Mouse (Mus musculus) midbrain, embryonic 13.5 days (tissue): Measurements from ENCODE around the gene Cdca5. TPM values are rescaled to one million over a fixed set of nuclear protein-coding genes. Genes with fewer than 3 reads are reported as not detected.
"Not testable (repeated sequence)": the region's sequence is repeated elsewhere in the genome, so short reads cannot be mapped to it uniquely, and the experiment has no call there.

Source experiments
- ATAC-seq: fragments of 200-750 bp; cut with Nextera tagmentation; 2 replicates; pipeline ENCODE4 v1.8.0; 2017; ENCODE audit warnings: mild to moderate bottlenecking, moderate TSS enrichment, moderate library complexity
- H3K27ac ChIP-seq: fragments of 300-500 bp; sonication (generic); 2 replicates; pipeline ENCODE4 v1.5.1; 2015; ENCODE audit warnings: inconsistent platforms, mild to moderate bottlenecking, moderate library complexity
- H3K27me3 ChIP-seq: fragments of 300-500 bp; sonication (generic); 2 replicates; pipeline ENCODE4 v1.6.1; 2015; ENCODE audit warnings: mild to moderate bottlenecking, inconsistent platforms
- H3K36me3 ChIP-seq: fragments of 300-500 bp; sonication (generic); 2 replicates; pipeline ENCODE4 v1.6.1; 2015; ENCODE audit warnings: mild to moderate bottlenecking, inconsistent platforms
- H3K4me1 ChIP-seq: fragments of 300-500 bp; sonication (generic); replicated peaks from 2 replicates; pipeline ENCODE4 v1.6.1; 2015; ENCODE audit warnings: inconsistent platforms
- H3K4me2 ChIP-seq: fragments of 300-500 bp; sonication (generic); replicated peaks from 2 replicates; pipeline ENCODE4 v1.6.1; 2015; ENCODE audit warnings: moderate library complexity, mild to moderate bottlenecking, inconsistent platforms
- H3K4me3 ChIP-seq: fragments of 300-500 bp; sonication (generic); replicated peaks from 2 replicates; pipeline ENCODE4 v1.5.1; 2015; ENCODE audit warnings: mild to moderate bottlenecking, inconsistent platforms
- H3K9ac ChIP-seq: fragments of 300-500 bp; sonication (generic); replicated peaks from 2 replicates; pipeline ENCODE4 v1.6.1; 2015; ENCODE audit warnings: mild to moderate bottlenecking, inconsistent platforms
- H3K9me3 ChIP-seq: fragments of 300-500 bp; sonication (generic); 2 replicates; pipeline ENCODE4 v1.6.1; 2016; ENCODE audit warnings: mild to moderate bottlenecking, inconsistent platforms
- WGBS: fragments of 180-500 bp; shearing (Covaris S2); methylation state at CpG from one replicate; pipeline ENCODE4 v1.1.7; 2015; 5-methylcytosine and 5-hydroxymethylcytosine counted together
- polyA plus RNA-seq: library from polyadenylated mRNA; unstranded; fragments of >200 nt; fragmentation: Nextera tagmentation; extraction: Ambion mirVana; gene quantifications from 2 replicates; pipeline ENCODE4 v1.2.1, GENCODE M21; 2015

Gene Cdca5
- 19.1 and 19.3 TPM in 2 replicates for polyA plus RNA-seq

DNA sequence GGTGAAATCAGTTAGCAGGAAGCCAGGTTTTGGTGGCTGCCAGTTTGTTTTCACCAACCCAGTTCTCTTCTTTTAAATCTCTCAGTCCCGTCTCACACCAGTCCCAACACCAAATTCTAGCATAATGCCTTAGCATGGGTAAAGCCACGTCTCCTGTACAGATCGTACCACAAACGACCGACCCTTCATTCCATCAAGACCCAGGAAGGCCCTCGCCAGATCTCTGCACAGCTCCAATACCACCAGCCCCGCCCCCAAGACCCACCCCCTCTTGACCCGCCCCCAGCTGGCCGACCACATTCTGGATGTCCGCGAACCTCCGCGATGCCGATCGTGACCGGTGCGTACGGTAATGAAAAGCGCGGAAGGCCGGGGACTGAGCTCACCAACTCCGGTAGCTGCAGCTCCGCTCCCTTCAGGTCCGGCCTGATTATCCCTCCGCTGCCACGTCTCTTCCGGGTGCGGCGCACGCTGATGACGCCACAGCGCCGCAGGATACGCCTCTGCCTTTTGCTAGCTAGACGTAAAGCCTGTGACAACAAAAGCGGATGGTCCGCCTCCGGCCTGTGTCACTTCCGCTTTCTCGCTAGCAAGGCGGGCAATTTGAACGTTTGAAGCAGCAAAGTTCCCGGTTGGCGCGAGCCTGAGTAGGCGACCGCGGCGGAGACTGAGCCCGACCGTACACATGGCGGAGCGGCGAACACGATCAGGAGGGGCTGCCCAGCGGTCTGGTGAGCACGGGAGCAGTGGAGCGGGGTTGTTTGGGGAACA, at the start of gene Cdca5, which contains the start of gene Zfpl1:
TSS of gene Cdca5 (plus strand) at position 506 of the 771 bp plus-strand sequence.
TSS of gene Zfpl1 (minus strand) at position 479 of the 771 bp plus-strand sequence.
- WGBS = under 1% methylated on average over 58 of the region's 58 CpGs

DNA sequence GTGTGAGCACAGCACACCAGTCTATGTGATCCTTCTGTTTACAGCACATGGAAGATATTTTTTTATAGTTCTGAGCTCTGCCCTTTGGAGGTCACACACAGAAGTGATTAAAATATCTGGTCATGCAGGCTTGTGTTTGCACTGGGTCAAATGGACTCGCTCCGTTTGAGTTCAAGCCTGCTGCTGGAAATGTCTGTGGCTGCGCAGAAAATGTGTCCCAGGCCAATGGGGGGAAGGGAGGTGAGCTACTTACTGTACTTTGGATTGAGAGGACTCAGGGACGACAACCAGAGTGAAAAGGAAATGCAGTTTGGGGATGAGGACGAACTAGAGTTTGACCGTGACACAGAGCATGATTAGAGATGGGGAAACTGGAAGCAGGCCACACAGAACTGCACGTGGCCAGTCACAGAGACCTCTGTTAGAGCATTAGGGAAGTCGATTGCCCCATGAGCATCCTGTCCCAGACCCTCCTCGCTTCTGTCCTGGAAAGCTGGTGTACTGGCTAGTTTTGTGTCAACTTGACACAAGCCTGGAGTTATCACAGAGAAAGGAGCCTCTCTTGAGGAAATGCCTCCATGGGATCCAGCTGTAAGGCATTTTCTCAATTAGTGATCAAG, 48.7 kb upstream of the Cdca5 start:
- WGBS = 83% methylated on average over 9 of the region's 9 CpGs
- no peak for ATAC-seq
- H3K27ac ChIP-seq = no peak overlapping the region
- H3K4me2 ChIP-seq = no peak overlapping the region
- H3K4me3 ChIP-seq = no peak overlapping the region
- no peaks in the 10 kb centered on the region for H3K36me3 ChIP-seq
- H3K9ac ChIP-seq = no peak overlapping the region
- no peaks in the 10 kb centered on the region for H3K9me3 ChIP-seq
- H3K4me1 ChIP-seq = no peaks in the 10 kb centered on the region
- H3K27me3 ChIP-seq = no peaks in the 10 kb centered on the region

More for the DNA sequence above, at the start of gene Cdca5, which contains the start of gene Zfpl1:
- ATAC-seq = peak; percentile 92
- peak within 1 kb of the TSS; percentile 96 for H3K4me2 ChIP-seq
- H3K4me1 ChIP-seq = peaks cover 25% of the 10 kb centered on the region
- peaks cover 28% of the 10 kb centered on the region for H3K36me3 ChIP-seq
- H3K4me3 ChIP-seq = peak within 1 kb of the TSS; percentile 76
- H3K27me3 ChIP-seq = no peaks in the 10 kb centered on the region
- H3K9ac ChIP-seq = peak within 1 kb of the TSS; percentile 78
- peak within 1 kb of the TSS; percentile 47 for H3K27ac ChIP-seq
- no peaks in the 10 kb centered on the region for H3K9me3 ChIP-seq

DNA sequence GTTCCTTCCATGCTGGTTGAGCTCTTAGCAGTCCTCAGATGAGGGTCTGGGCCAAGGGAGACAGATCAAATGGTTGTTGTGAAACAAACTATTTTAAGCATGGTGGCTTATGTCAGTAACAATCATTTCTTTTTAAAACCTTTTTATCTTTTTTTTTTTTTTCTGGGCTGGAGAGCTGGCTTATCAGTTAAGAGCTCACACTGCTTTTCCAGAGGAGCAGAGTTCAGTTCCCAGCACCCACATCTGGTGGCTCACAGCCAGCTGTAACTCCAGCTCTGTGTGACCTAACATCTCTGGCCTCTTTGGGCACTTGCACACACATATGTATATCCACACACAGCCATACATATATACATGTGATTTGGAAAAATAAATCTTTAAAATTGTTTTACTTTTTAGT, 47.1 kb upstream of the Cdca5 start:
- H3K9me3 ChIP-seq = no peaks in the 10 kb centered on the region
- no peak overlapping the region for H3K4me3 ChIP-seq
- H3K36me3 ChIP-seq = no peaks in the 10 kb centered on the region
- H3K27me3 ChIP-seq = no peaks in the 10 kb centered on the region
- no peak overlapping the region for H3K4me2 ChIP-seq
- ATAC-seq = no peak
- no peak overlapping the region for H3K27ac ChIP-seq
- H3K4me1 ChIP-seq = peaks cover 2% of the 10 kb centered on the region; the same call in 1 of the 2 replicates
- H3K9ac ChIP-seq = no peak overlapping the region

DNA sequence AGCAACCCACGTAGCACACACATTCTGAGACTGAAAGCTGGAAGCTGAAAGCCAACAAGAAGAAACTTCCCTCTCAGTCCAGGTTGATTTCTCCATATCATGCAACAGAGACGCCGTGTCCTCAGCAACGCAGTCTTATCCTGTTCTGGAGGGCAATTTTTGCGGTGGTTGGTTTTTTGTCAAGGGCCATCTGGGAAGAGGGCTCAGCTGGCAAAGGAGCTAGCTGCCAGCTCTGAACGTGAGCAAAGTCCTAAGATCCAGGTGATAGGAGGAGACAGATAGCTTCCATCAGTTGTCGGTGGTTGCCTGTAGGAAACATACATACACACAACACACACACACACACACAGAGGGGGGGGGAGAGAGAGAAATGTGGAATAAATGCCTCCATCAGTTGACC, 46.5 kb upstream of the Cdca5 start:
- Histone ChIP-seq H3K9ac (no peak overlapping the region), H3K27ac (no peak overlapping the region), H3K4me2 (no peak overlapping the region), H3K9me3 (no peaks in the 10 kb centered on the region), H3K4me3 (no peak overlapping the region), H3K36me3 (no peaks in the 10 kb centered on the region), H3K4me1 (peaks cover 2% of the 10 kb centered on the region; the same call in 1 of the 2 replicates), H3K27me3 (no peaks in the 10 kb centered on the region)
- 87% methylated on average over 7 of the region's 7 CpGs for WGBS
- ATAC-seq = no peak

DNA sequence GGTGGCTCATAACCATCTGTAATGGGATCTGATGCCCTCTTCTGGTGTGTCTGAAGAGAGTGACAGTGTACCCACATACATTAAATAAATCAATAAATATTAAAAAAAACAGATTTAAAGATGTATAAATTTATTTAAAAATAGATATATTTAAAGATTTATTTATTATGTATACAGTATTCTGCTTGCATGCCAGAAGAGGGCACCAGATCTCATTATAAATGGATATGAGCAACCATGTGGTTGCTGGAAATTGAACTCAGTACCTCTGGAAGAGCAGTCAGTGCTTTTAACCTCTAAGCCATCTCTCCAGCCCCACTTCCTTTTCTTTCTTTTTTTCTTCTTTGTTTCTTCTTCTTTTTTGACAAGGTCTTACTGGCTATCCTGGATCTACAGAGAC, 44.8 kb upstream of the Cdca5 start:
- no peak for ATAC-seq

DNA sequence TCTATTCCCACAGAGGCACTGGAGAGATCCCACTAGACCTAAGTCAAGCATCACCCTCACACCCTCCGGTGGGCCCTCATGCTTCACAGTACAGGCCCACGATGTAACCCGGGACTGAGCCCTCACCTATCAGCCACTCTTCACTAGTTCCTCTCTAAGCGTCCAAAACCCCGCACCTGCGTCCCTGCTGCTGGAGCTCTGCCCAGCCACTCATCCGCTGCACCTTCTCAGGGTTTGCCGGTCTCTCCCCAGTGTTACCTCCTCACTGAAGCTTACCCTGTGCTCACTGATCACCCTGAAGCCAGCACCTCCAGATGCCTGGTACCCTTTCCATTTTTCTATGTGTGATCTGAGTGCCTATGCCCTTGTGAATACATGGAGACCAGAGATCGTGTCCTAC, 42.5 kb upstream of the Cdca5 start:
- no peak for ATAC-seq
- no peak overlapping the region for H3K4me2 ChIP-seq
- H3K9me3 ChIP-seq = no peaks in the 10 kb centered on the region
- no peaks in the 10 kb centered on the region for H3K36me3 ChIP-seq
- H3K4me1 ChIP-seq = peaks cover 12% of the 10 kb centered on the region
- no peak overlapping the region for H3K4me3 ChIP-seq
- WGBS = 82% methylated on average over 9 of the region's 9 CpGs
- H3K27me3 ChIP-seq = no peaks in the 10 kb centered on the region
- H3K27ac ChIP-seq = no peak overlapping the region
- no peak overlapping the region for H3K9ac ChIP-seq

More for the DNA sequence above, 44.8 kb upstream of the Cdca5 start:
- Histone ChIP-seq H3K9me3 (no peaks in the 10 kb centered on the region), H3K4me2 (no peak overlapping the region), H3K36me3 (no peaks in the 10 kb centered on the region), H3K4me1 (peaks cover 4% of the 10 kb centered on the region), H3K4me3 (no peak overlapping the region), H3K9ac (no peak overlapping the region), H3K27ac (no peak overlapping the region), H3K27me3 (no peaks in the 10 kb centered on the region)

DNA sequence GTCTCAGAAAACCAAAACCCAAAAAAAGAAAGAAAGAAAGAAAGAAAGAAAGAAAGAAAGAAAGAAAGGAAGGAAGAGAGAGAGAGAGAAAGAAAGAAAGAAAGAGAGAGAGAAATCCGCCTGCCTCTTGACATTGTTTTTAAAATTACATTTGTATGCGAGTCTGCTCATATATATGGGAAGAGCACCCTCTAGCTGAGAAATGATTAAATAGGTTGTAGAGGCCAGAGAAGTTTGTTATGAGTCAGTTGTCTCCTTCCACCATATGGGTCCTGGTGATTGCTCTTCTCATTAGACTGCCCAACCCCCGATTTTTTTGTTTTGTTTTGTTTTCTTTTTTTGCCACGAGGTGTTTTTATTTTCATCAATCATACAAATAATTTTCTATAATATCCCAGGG, 40.7 kb upstream of the Cdca5 start:
- H3K27ac ChIP-seq, H3K4me3 ChIP-seq, H3K9ac ChIP-seq, H3K27me3 ChIP-seq, ATAC-seq, H3K4me2 ChIP-seq, H3K9me3 ChIP-seq: not testable (repeated sequence)
- Histone ChIP-seq H3K4me1 (peaks cover 30% of the 10 kb centered on the region), H3K36me3 (peaks cover 10% of the 10 kb centered on the region)
- WGBS = 74% methylated on average over 4 of the region's 4 CpGs

DNA sequence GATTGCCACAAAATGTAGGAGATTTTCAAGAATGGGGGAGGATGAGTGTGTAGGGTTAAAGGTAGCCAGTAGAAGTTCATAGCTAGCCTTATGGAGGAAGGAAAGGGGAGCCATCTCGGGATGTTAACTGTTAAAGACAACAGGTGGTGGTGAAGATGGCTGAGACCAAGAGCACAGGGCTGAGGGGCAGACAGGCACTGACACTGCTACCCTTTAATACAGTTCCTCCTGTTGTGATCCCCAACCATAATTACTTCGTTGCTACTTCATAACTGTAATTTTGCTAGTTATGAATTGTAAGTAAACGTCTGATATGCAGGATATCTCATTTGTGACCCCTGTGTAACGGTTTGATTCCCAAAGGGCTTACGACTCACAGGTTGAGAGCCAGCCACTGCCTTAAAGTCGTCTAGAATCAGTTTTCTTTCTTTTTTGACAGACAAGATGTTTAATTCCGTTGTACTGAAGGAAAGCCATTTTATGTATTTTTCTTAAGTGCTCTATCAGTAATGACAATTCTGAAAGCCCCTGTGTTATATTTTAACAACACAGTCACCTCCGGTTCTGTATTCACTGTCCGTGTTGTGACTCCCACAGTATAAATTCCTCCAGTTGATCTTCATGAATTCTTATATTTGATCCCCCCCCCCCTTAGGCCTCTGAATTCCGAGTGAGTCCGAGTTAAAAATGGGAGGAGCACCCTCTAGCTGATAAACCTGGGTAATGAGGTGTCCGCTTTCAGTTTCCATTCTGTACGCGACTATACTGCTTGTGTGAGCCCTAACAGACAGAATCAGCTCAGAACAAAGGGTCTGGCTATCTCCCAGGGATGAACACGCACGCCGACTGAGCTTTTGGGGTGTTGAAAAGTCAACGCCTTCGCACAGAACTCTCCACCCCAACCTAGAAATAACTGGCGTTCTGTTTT, 39.2 kb upstream of the Cdca5 start:
- Histone ChIP-seq H3K9me3 (no peaks in the 10 kb centered on the region), H3K36me3 (peaks cover 26% of the 10 kb centered on the region), H3K4me1 (peaks cover 32% of the 10 kb centered on the region), H3K27ac (peak overlapping the region; percentile 99), H3K27me3 (no peaks in the 10 kb centered on the region), H3K9ac (peak overlapping the region; percentile 75), H3K4me2 (peak overlapping the region; percentile 100), H3K4me3 (peak overlapping the region; percentile 96)
- 23% methylated on average over 20 of the region's 20 CpGs for WGBS
- peak; percentile 60 for ATAC-seq

DNA sequence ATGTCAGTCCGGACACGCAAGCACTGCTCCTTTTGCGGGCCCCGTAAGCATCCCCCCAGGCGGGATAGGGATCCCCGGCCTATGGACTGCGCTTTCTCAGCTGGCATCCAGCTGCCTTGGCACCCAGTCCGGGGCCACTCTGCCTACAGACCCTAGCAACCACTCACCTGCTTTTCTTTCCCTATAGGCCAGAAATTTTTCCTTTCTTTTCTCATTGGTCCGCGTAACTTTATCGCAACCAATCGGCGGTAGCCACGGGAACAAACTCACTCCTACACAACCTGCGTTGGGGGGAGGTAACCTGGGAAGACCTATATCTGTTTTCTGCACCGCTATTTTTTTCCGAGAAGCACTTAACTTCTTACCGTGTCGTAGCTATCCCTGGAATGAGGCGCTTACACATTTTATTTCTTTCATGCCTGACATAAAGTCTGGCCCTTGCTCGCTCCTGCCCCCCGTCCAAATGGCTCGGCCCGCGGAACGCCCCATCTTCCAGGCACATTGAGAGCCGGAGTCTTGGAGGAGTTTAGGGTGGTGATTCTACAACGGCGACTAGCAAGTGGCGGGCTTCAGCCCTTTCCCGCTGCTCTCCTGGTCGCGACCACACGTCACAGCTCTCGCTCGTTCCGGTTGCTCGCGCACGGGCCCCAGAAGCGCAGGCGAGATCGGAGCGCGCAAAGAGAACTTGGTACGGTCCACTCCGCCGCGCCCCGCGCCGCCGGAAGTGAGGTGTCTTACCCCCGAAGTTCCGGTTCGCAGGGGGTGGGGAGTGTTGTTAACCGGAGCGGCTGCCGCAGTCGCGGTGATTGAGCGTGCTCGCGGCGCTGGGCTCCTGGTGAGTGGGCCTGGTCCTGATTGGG, 38.3 kb upstream of the Cdca5 start, which contains the start of gene Syvn1:
TSS of gene Syvn1 (plus strand) at position 283 of the 860 bp plus-strand sequence.
- peak within 1 kb of the TSS; percentile 93 for H3K9ac ChIP-seq
- peak; percentile 93 for ATAC-seq

DNA sequence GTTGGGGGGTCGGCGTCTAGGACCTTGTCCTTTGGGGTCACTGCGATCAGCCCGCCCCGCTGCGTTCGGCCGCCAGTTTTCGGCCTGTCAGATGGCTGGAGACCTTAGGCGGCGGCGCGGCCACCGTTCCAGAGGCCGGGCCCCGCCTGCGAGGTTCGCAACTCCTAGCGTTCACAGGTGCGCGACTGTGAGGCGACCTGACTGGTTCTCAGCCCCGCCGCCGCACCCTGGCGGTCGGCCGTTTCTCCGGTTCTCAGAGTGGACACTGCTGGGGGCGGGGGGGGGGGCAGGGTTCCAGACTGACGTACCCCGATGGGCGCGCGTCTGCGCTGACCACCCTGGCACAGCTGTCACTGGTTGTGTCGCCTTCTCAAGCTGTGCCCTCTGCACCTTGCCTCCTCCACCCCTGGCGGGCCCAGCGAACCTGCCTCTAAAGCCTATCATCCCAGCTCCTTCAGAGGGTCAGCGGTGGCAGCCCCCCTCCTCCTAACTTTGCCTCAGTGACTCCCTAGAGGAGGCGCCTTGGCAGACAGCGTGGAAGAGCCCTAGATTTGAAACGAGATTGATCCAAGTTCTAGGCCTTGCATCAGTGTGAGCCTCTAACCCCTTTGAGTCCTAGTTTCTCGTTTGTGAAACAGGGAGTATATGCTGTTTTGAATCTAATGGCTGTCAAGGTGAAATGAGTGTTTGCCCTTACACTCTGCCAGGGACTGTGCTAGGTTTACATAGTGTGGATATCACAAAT, 37.5 kb upstream of the Cdca5 start:
- Histone ChIP-seq H3K36me3 (peaks cover 43% of the 10 kb centered on the region), H3K27ac (peak overlapping the region; percentile 99), H3K4me1 (peaks cover 30% of the 10 kb centered on the region), H3K4me3 (peak overlapping the region; percentile 96), H3K9ac (peak overlapping the region; percentile 93), H3K27me3 (no peaks in the 10 kb centered on the region), H3K9me3 (no peaks in the 10 kb centered on the region), H3K4me2 (peak overlapping the region; percentile 100)
- 2% methylated on average over 44 of the region's 44 CpGs for WGBS
- ATAC-seq = peak; percentile 19

More for the DNA sequence above, 38.3 kb upstream of the Cdca5 start, which contains the start of gene Syvn1:
- under 1% methylated on average over 65 of the region's 65 CpGs for WGBS
- Histone ChIP-seq H3K4me3 (peak within 1 kb of the TSS; percentile 96), H3K4me2 (peak within 1 kb of the TSS; percentile 100), H3K4me1 (peaks cover 32% of the 10 kb centered on the region), H3K27me3 (no peaks in the 10 kb centered on the region), H3K9me3 (no peaks in the 10 kb centered on the region), H3K36me3 (peaks cover 34% of the 10 kb centered on the region), H3K27ac (peak within 1 kb of the TSS; percentile 99)
